Comparison of ENCODE assay signal across 24 mouse cellular contexts in genomic region chr7:119527548-119527947, GRCm38 (mm10). TPM values are rescaled to one million over a fixed set of nuclear protein-coding genes. Genes with fewer than 3 reads are reported as not detected.
"Had no signal": no experiment of that assay in that cellular context is flagged by ENCODE, and none has a peak within 500 bp of the region (broad histone marks: within the 10 kb centered on the region; RNA-seq: fewer than 3 reads in every experiment).

No protein-coding gene starts in this region.

- H3K4me2 ChIP-seq: limb, embryonic 12.5 days; liver, embryonic 13.5 days; midbrain, embryonic 11.5 days; midbrain, embryonic 15.5 days; neural tube, embryonic 12.5 days; stomach, embryonic 15.5 days had no signal

- H3K36me3 ChIP-seq: limb, embryonic 12.5 days; liver, embryonic 13.5 days; midbrain, embryonic 15.5 days; neural tube, embryonic 12.5 days; stomach, embryonic 15.5 days had no signal

- H3K9me3 ChIP-seq: limb, embryonic 12.5 days; liver, embryonic 13.5 days; megakaryocyte, embryonic 14.5 days; midbrain, embryonic 15.5 days; neural tube, embryonic 12.5 days; stomach, embryonic 15.5 days had no signal

- DNase-seq: liver, embryonic 13.5 days; lung, adult 2 months; lung, postnatal 10 days; lung, postnatal 4 days; retina, postnatal 1 day; right cerebral cortex, postnatal 4 days; thymus, adult 2 months; thymus, postnatal 25 days had no signal

- H3K4me3 ChIP-seq: layer of hippocampus, adult 2 months; limb, embryonic 12.5 days; liver, embryonic 13.5 days; megakaryocyte, embryonic 14.5 days; midbrain, embryonic 15.5 days; neural tube, embryonic 12.5 days; stomach, embryonic 15.5 days had no signal

- H3K4me1 ChIP-seq: limb, embryonic 12.5 days; megakaryocyte, embryonic 14.5 days; neural tube, embryonic 12.5 days; stomach, embryonic 15.5 days had no signal

- ATAC-seq: hindbrain, postnatal 0 days; midbrain, embryonic 15.5 days had no signal

- H3K9ac ChIP-seq: limb, embryonic 12.5 days; liver, embryonic 13.5 days; midbrain, embryonic 15.5 days; neural tube, embryonic 12.5 days; stomach, embryonic 15.5 days had no signal

- H3K27me3 ChIP-seq: limb, embryonic 12.5 days; liver, embryonic 13.5 days; midbrain, embryonic 15.5 days; neural tube, embryonic 12.5 days; stomach, embryonic 15.5 days had no signal

- H3K27ac ChIP-seq: hindbrain, postnatal 0 days; layer of hippocampus, adult 2 months; limb, embryonic 12.5 days; liver, embryonic 13.5 days; midbrain, embryonic 15.5 days; neural tube, embryonic 12.5 days; stomach, embryonic 15.5 days had no signal

RNA-seq across cellular contexts. Expression of gene Pdilt, which starts 4.3 kb away (rescaled TPM):
- total RNA-seq: hindbrain, postnatal 0 days; layer of hippocampus, adult 2 months; layer of hippocampus, postnatal 10 days; left cerebral cortex, postnatal 36 days; neutrophil, adult 5-6 weeks had no signal
- polyA plus RNA-seq: intestine, embryonic 14.5 days; limb, embryonic 12.5 days; liver, embryonic 13.5 days; lung, adult 2 months; midbrain, embryonic 11.5 days; midbrain, embryonic 15.5 days; spleen, adult 2 months; stomach, embryonic 15.5 days; thymus, adult 2 months; urinary bladder, adult 2 months had no signal

RNA-seq across cellular contexts. Expression of gene Acsm5, which starts 8.3 kb away (rescaled TPM):
- total RNA-seq: monocyte, adult 5-6 weeks; neutrophil, adult 5-6 weeks had no signal
- polyA plus RNA-seq: intestine, embryonic 14.5 days; limb, embryonic 12.5 days; liver, embryonic 13.5 days; midbrain, embryonic 11.5 days; midbrain, embryonic 15.5 days; neural tube, embryonic 12.5 days; spleen, adult 2 months had no signal

RNA-seq across cellular contexts. Expression of gene Acsm2, which starts 26.6 kb away (rescaled TPM):
- total RNA-seq: layer of hippocampus, adult 2 months; layer of hippocampus, postnatal 10 days; left cerebral cortex, postnatal 36 days; monocyte, adult 5-6 weeks; neutrophil, adult 5-6 weeks had no signal
- polyA plus RNA-seq: intestine, embryonic 14.5 days; limb, embryonic 12.5 days; liver, embryonic 13.5 days; lung, adult 2 months; midbrain, embryonic 11.5 days; midbrain, embryonic 15.5 days; neural tube, embryonic 12.5 days; stomach, embryonic 15.5 days; testis, adult 2 months; urinary bladder, adult 2 months had no signal

RNA-seq across cellular contexts. Expression of gene Umod, which starts 48.5 kb away (rescaled TPM):
- total RNA-seq: hindbrain, postnatal 0 days; layer of hippocampus, adult 2 months; layer of hippocampus, postnatal 10 days; left cerebral cortex, postnatal 36 days; monocyte, adult 5-6 weeks; neutrophil, adult 5-6 weeks had no signal
- polyA plus RNA-seq: hindbrain, postnatal 0 days; intestine, embryonic 14.5 days; limb, embryonic 12.5 days; liver, embryonic 13.5 days; midbrain, embryonic 11.5 days; midbrain, embryonic 15.5 days; neural tube, embryonic 12.5 days; stomach, embryonic 15.5 days; urinary bladder, adult 2 months had no signal
